Mouse (Mus musculus): Measurements from ENCODE around the gene Msi2.

DNA sequence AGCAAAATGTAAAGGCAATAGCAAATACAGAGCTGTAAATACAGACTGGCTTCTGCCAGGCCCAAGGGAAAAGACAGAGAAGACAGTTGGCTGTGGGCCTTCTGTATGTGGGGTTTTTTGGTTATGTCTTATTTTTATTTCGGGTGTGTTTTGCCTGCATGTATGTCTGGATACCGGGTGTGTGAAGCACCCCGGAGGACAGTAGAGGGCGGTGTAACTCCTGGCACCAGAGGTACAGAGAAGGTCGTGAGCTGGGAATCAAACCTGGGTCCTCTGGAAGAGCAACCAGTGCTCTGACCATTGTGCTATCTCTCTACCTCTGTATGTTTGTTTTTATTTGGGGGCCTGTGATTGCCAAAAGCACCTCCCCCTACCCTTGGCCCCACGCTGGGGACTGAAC, 288.6 kb downstream of the Msi2 start:
- TF ChIP-seq CTCF (IDR thresholded peaks at IDR 0.05; ENCODE audit: control insufficient read depth, insufficient read depth, low read length) = no peak
- TF ChIP-seq POLR2A (IDR thresholded peaks at IDR 0.05; ENCODE audit: borderline replicate concordance, control insufficient read depth, low read depth, low read length) = no peak
